Mouse (Mus musculus) MEL (cell line): ENCODE data around the gene Coro7. TPM values are rescaled to one million over a fixed set of nuclear protein-coding genes. Genes with fewer than 3 reads are reported as not detected.
A peak's percentile ranks its signal among the peaks of the same experiment; 100 is the strongest.

Experiments used
- DNase-seq: peaks from one replicate; pipeline ENCODE4 v3.0.0; 2011; ENCODE audit warnings: low read depth, low spot score
- H3K27ac ChIP-seq: 2 replicates; pipeline ENCODE4 v1.5.1; 2012; ENCODE audit warnings: low read depth, mild to moderate bottlenecking, control low read depth, low read length, moderate library complexity; ENCODE audit not compliant: control insufficient read depth
- H3K27me3 ChIP-seq, 2 experiments: fragments of 150-350 bp in 1 of 2; sonication (generic) in 1 of 2; 2 replicates each; pipeline ENCODE4 v1.6.1; 2012; ENCODE audit warnings: low read length in 2 of 2, mild to moderate bottlenecking in 2 of 2, improper control_type of control experiment in 1 of 2, moderate library complexity in 1 of 2; ENCODE audit not compliant: insufficient read depth in 2 of 2, control insufficient read depth in 1 of 2
- H3K36me3 ChIP-seq, 2 experiments: 2 replicates each; pipeline ENCODE4 v1.6.1; 2012 to 2014; ENCODE audit warnings: low read length in 2 of 2, improper control_type of control experiment in 1 of 2, inconsistent platforms in 1 of 2, mild to moderate bottlenecking in 1 of 2; ENCODE audit not compliant: insufficient read depth in 2 of 2, control insufficient read depth in 1 of 2
- H3K4me1 ChIP-seq, 2 experiments: fragments of 150-350 bp in 1 of 2; sonication (generic) in 1 of 2; 2 replicates each; pipeline ENCODE4 v1.6.1; 2012; ENCODE audit warnings: low read length in 2 of 2, improper control_type of control experiment in 1 of 2, mild to moderate bottlenecking in 1 of 2; ENCODE audit not compliant: insufficient read depth in 2 of 2, control insufficient read depth in 1 of 2
- H3K4me3 ChIP-seq, 2 experiments: fragments of 150-350 bp in 1 of 2; sonication (generic) in 1 of 2; 2 replicates each; pipeline ENCODE4 v1.5.1; 2012; ENCODE audit warnings: low read depth in 2 of 2, low read length in 2 of 2, mild to moderate bottlenecking in 2 of 2, moderate library complexity in 2 of 2, control low read depth in 1 of 2, improper control_type of control experiment in 1 of 2; ENCODE audit not compliant: control insufficient read depth in 1 of 2, insufficient read depth in 1 of 2
- H3K79me2 ChIP-seq: 2 replicates; pipeline ENCODE4 v1.6.1; 2012; ENCODE audit warnings: mild to moderate bottlenecking, low read length, moderate library complexity; ENCODE audit not compliant: control insufficient read depth, poor library complexity, insufficient read depth
- H3K9ac ChIP-seq: 2 replicates; pipeline ENCODE4 v1.6.1; 2012; ENCODE audit warnings: low read depth, mild to moderate bottlenecking, control low read depth, low read length, moderate library complexity; ENCODE audit not compliant: control insufficient read depth, poor library complexity, severe bottlenecking
- H3K9me3 ChIP-seq: fragments of 150-350 bp; sonication (generic); replicated peaks from 2 replicates; pipeline ENCODE4 v1.6.1; 2012; ENCODE audit warnings: mild to moderate bottlenecking, low read length, improper control_type of control experiment, moderate library complexity; ENCODE audit not compliant: insufficient read depth
- BHLHE40 ChIP-seq: IDR thresholded peaks from 2 replicates; pipeline ENCODE4 v1.6.1; 2012; ENCODE audit warnings: low read depth, mild to moderate bottlenecking, inconsistent platforms, low read length, improper control_type of control experiment, borderline replicate concordance
- CHD2 ChIP-seq: IDR thresholded peaks from 2 replicates; pipeline ENCODE4 v1.6.1; 2011; ENCODE audit warnings: low read length, improper control_type of control experiment
- CTCF ChIP-seq, 3 experiments: IDR thresholded peaks in 2 of 3; conservative IDR thresholded peaks in 1 of 3; 2 replicates each; pipeline ENCODE4 v1.5.1; 2011 to 2012; ENCODE audit warnings: low read length in 3 of 3, low read depth in 2 of 3, mild to moderate bottlenecking in 2 of 3, improper control_type of control experiment in 1 of 3, inconsistent platforms in 1 of 3, mixed read lengths in 1 of 3, moderate library complexity in 1 of 3; ENCODE audit not compliant: control insufficient read depth in 1 of 3, insufficient read depth in 1 of 3, poor library complexity in 1 of 3, severe bottlenecking in 1 of 3
- E2F4 ChIP-seq: IDR thresholded peaks from 2 replicates; pipeline ENCODE4 v1.6.1; 2011; ENCODE audit warnings: low read depth, low read length, improper control_type of control experiment, borderline replicate concordance
- ELF1 ChIP-seq: IDR thresholded peaks from 2 replicates; pipeline ENCODE4 v1.6.1; 2014; ENCODE audit warnings: low read depth, mild to moderate bottlenecking, inconsistent platforms, low read length, improper control_type of control experiment, moderate library complexity
- ETS1 ChIP-seq: IDR thresholded peaks from 2 replicates; pipeline ENCODE4 v1.6.1; 2012; ENCODE audit warnings: low read depth, mild to moderate bottlenecking, inconsistent platforms, low read length, improper control_type of control experiment, moderate library complexity
- GABPA ChIP-seq: IDR thresholded peaks from 2 replicates; pipeline ENCODE4 v1.6.1; 2012; ENCODE audit warnings: low read depth, mild to moderate bottlenecking, inconsistent platforms, low read length, improper control_type of control experiment, moderate library complexity
- HCFC1 ChIP-seq: IDR thresholded peaks from 2 replicates; pipeline ENCODE4 v1.6.1; 2012; ENCODE audit warnings: low read depth, mild to moderate bottlenecking, inconsistent platforms, low read length, improper control_type of control experiment, moderate library complexity
- JUND ChIP-seq: IDR thresholded peaks from 2 replicates; pipeline ENCODE4 v1.6.1; 2011; ENCODE audit warnings: low read depth, mild to moderate bottlenecking, improper control_type of control experiment, low read length
- KAT2A ChIP-seq: conservative IDR thresholded peaks from 2 replicates; pipeline ENCODE4 v1.6.1; 2012; ENCODE audit warnings: low read depth, low read length, improper control_type of control experiment, inconsistent platforms
- MAZ ChIP-seq: IDR thresholded peaks from 2 replicates; pipeline ENCODE4 v1.6.1; 2012; ENCODE audit warnings: low read depth, mild to moderate bottlenecking, inconsistent platforms, low read length, improper control_type of control experiment
- MYC ChIP-seq: IDR thresholded peaks from 2 replicates; pipeline ENCODE4 v1.6.1; 2011; ENCODE audit warnings: low read depth, mild to moderate bottlenecking, low read length, improper control_type of control experiment, moderate library complexity
- NELFE ChIP-seq: IDR thresholded peaks from 2 replicates; pipeline ENCODE4 v1.6.1; 2011; ENCODE audit warnings: low read depth, low read length, improper control_type of control experiment
- NRF1 ChIP-seq: IDR thresholded peaks from 2 replicates; pipeline ENCODE4 v1.6.1; 2014; ENCODE audit warnings: low read depth, mild to moderate bottlenecking, inconsistent platforms, low read length, improper control_type of control experiment, moderate library complexity; ENCODE audit not compliant: poor library complexity, insufficient read depth, severe bottlenecking
- POLR2A ChIP-seq, 2 experiments: IDR thresholded peaks; 2 replicates each; pipeline ENCODE4 v1.6.1; 2011 to 2012; ENCODE audit warnings: low read length in 2 of 2, mild to moderate bottlenecking in 2 of 2, control low read depth in 1 of 2, improper control_type of control experiment in 1 of 2, low read depth in 1 of 2, moderate library complexity in 1 of 2; ENCODE audit not compliant: control insufficient read depth in 1 of 2, insufficient read depth in 1 of 2, poor library complexity in 1 of 2
- RCOR1 ChIP-seq: IDR thresholded peaks from 2 replicates; pipeline ENCODE4 v1.6.1; 2012; ENCODE audit warnings: low read depth, mild to moderate bottlenecking, inconsistent platforms, low read length, improper control_type of control experiment
- SIN3A ChIP-seq: IDR thresholded peaks from 2 replicates; pipeline ENCODE4 v1.6.1; 2012; ENCODE audit warnings: low read length, improper control_type of control experiment, inconsistent platforms
- TBP ChIP-seq: IDR thresholded peaks from 2 replicates; pipeline ENCODE4 v1.8.0; 2011; ENCODE audit warnings: low read depth, low read length, improper control_type of control experiment
- USF2 ChIP-seq, 2 experiments: IDR thresholded peaks; 2 replicates each; pipeline ENCODE4 v1.6.1; 2011 to 2012; ENCODE audit warnings: improper control_type of control experiment in 2 of 2, low read length in 2 of 2, borderline replicate concordance in 1 of 2, inconsistent platforms in 1 of 2, low read depth in 1 of 2, mild to moderate bottlenecking in 1 of 2; ENCODE audit not compliant: insufficient read depth in 1 of 2
- ZKSCAN1 ChIP-seq: IDR thresholded peaks from 2 replicates; pipeline ENCODE4 v1.6.1; 2012; ENCODE audit warnings: low read depth, mild to moderate bottlenecking, inconsistent platforms, low read length, improper control_type of control experiment, moderate library complexity
- ZNF384 ChIP-seq: IDR thresholded peaks from 2 replicates; pipeline ENCODE4 v1.6.1; 2012; ENCODE audit warnings: low read depth, mild to moderate bottlenecking, inconsistent platforms, low read length, improper control_type of control experiment
- polyA plus RNA-seq, 2 experiments: library from polyadenylated mRNA; stranded (reverse) in 1 of 2; unstranded in 1 of 2; fragments of >175 nt in 1 of 2; fragments of >200 nt in 1 of 2; gene quantifications; 2 replicates each; pipeline versions ENCODE4 v1.2.1 to v1.2.4; 2012; ENCODE audit warnings: low replicate concordance in 2 of 2, low read depth in 1 of 2; ENCODE audit not compliant: insufficient read length in 2 of 2, insufficient read depth in 1 of 2, missing spikeins in 1 of 2
- total RNA-seq: library from RNA; depleted of rRNA; stranded (reverse); fragments of 300-350 nt; gene quantifications from 2 replicates; pipeline ENCODE4 v1.2.3, GENCODE M21; 2012

Gene Coro7
- total and polyA plus RNA-seq, 3 experiments = 9.8 to 38.3 TPM; not detected in 1

GRCm38 (mm10) chr16:4624481-4625110, 55.0 kb downstream of the Coro7 start, which contains the start of gene Pam16 (continued):
- TF ChIP-seq RCOR1 (no peak), HCFC1 (peak; percentile 82), CTCF (IDR thresholded peaks at IDR 0.05 in 2 of 3, conservative IDR thresholded peaks at IDR 0.05 in 1 of 3; ENCODE audit: control insufficient read depth in 1 of 3, insufficient read depth in 1 of 3, low read depth in 2 of 3, low read length in 3 of 3, poor library complexity in 1 of 3, severe bottlenecking in 1 of 3) (no peak)

GRCm38 (mm10) chr16:4624074-4624473, 55.5 kb downstream of the Coro7 start:
- H3K36me3 ChIP-seq = peaks cover 0 to 12% of the 10 kb centered on the region in 2 experiments; a peak in 2 of 4 replicates
- peaks cover 35% of the 10 kb centered on the region for H3K79me2 ChIP-seq
- H3K27me3 ChIP-seq = no peaks in the 10 kb centered on the region
- peak overlapping the region; percentile 93 for H3K9ac ChIP-seq
- peak overlapping the region; percentile 64 for H3K27ac ChIP-seq
- peak overlapping the region; percentile 90 to 91 for H3K4me3 ChIP-seq
- H3K9me3 ChIP-seq = no peaks in the 10 kb centered on the region
- DNase-seq = no peak
- 0 out of 2 replicates have a peak, but pooled peaks have one; percentile 11 for TF ChIP-seq TBP
- no peak for TF ChIP-seq E2F4
- TF ChIP-seq KAT2A = no peak
- peaks cover 0 to 23% of the 10 kb centered on the region in 2 experiments; a peak in 2 of 4 replicates for H3K4me1 ChIP-seq

- Histone ChIP-seq H3K27me3 (no peaks in the 10 kb centered on the region), H3K79me2 (peaks cover 8% of the 10 kb centered on the region), H3K4me1 (no peaks in the 10 kb centered on the region), H3K9ac (no peak overlapping the region), H3K4me3 (no peak overlapping the region), H3K36me3 (no peaks in the 10 kb centered on the region; a peak in 1 of 4 replicates), H3K27ac (no peak overlapping the region), H3K9me3 (no peaks in the 10 kb centered on the region)
- no peak for DNase-seq
- TF ChIP-seq ETS1 (no peak), MAZ (no peak), CHD2 (no peak), JUND (no peak), SIN3A (no peak), GABPA (no peak), MYC (no peak), E2F4 (no peak), NELFE (no peak), NRF1 (no peak), HCFC1 (no peak), POLR2A (IDR thresholded peaks at IDR 0.05; ENCODE audit: control insufficient read depth in 1 of 2, insufficient read depth in 1 of 2, low read depth in 1 of 2, low read length in 2 of 2, poor library complexity in 1 of 2) (no peak), ZKSCAN1 (no peak), USF2 (IDR thresholded peaks at IDR 0.05; ENCODE audit: borderline replicate concordance in 1 of 2, insufficient read depth in 1 of 2, low read depth in 1 of 2, low read length in 2 of 2) (no peak), BHLHE40 (no peak), ELF1 (no peak), ZNF384 (no peak)
These were observed 62.7 kb downstream of the Coro7 start for GRCm38 (mm10) chr16:4616829-4617228.
